Mouse (Mus musculus): ENCODE measurements around the gene Cltc.

GRCm38 (mm10) chr11:86663977-86664376, 93.4 kb downstream of the Cltc start:
- no peak for TF ChIP-seq GATA1 (IDR thresholded peaks at IDR 0.05; ENCODE audit: borderline replicate concordance, low read length)
- TF ChIP-seq TAL1 (conservative IDR thresholded peaks at IDR 0.05; ENCODE audit: low read depth, low read length) = no peak
